Mouse (Mus musculus) midbrain, postnatal 0 days (tissue): Measurements from ENCODE around the gene Dop1a. TPM values are rescaled to one million over a fixed set of nuclear protein-coding genes. Genes with fewer than 3 reads are reported as not detected.

Source experiments
- ATAC-seq: fragments of 200-750 bp; cut with Nextera tagmentation; 2 replicates; pipeline ENCODE4 v1.8.0; 2017; ENCODE audit warnings: moderate number of reproducible peaks, mild to moderate bottlenecking, moderate TSS enrichment, moderate library complexity; ENCODE audit not compliant: low FRiP score
- DNase-seq: peaks from one replicate; pipeline ENCODE4 v3.0.0-alpha.2; 2015; ENCODE audit warnings: low spot score
- H3K27ac ChIP-seq: fragments of 300-500 bp; sonication (generic); 2 replicates; pipeline ENCODE4 v1.5.1; 2014; ENCODE audit warnings: low read depth, mild to moderate bottlenecking, low read length, mixed read lengths
- H3K27me3 ChIP-seq: fragments of 300-500 bp; sonication (generic); 2 replicates; pipeline ENCODE4 v1.6.1; 2014; ENCODE audit warnings: low read length, control low read depth, mixed read lengths; ENCODE audit not compliant: insufficient read depth
- H3K36me3 ChIP-seq: fragments of 300-500 bp; sonication (generic); 2 replicates; pipeline ENCODE4 v1.6.1; 2014; ENCODE audit warnings: low read length, control low read depth, mixed read lengths; ENCODE audit not compliant: insufficient read depth
- H3K4me1 ChIP-seq: fragments of 300-500 bp; sonication (generic); 2 replicates; pipeline ENCODE4 v1.6.1; 2014; ENCODE audit warnings: mild to moderate bottlenecking, control low read depth, antibody characterized with exemption, low read length, mixed read lengths; ENCODE audit not compliant: insufficient read depth
- H3K4me2 ChIP-seq: fragments of 300-500 bp; sonication (generic); 2 replicates; pipeline ENCODE4 v1.6.1; 2014; ENCODE audit warnings: low read depth, mild to moderate bottlenecking, low read length, mixed read lengths; ENCODE audit not compliant: poor library complexity, severe bottlenecking
- H3K4me3 ChIP-seq: fragments of 300-500 bp; sonication (generic); 2 replicates; pipeline ENCODE4 v1.5.1; 2014; ENCODE audit warnings: low read depth, mild to moderate bottlenecking, low read length, moderate library complexity
- H3K9ac ChIP-seq: fragments of 300-500 bp; sonication (generic); replicated peaks from 2 replicates; pipeline ENCODE4 v1.6.1; 2014; ENCODE audit warnings: mild to moderate bottlenecking, low read length, moderate library complexity, mixed read lengths; ENCODE audit not compliant: poor library complexity, severe bottlenecking
- H3K9me3 ChIP-seq: fragments of 300-500 bp; sonication (generic); 2 replicates; pipeline ENCODE4 v1.6.1; 2016; ENCODE audit warnings: low read length, control low read depth
- CTCF ChIP-seq: IDR thresholded peaks from 2 replicates; pipeline ENCODE4 v1.5.1; 2016; ENCODE audit warnings: antibody characterized with exemption, mild to moderate bottlenecking
- WGBS: fragments of 180-500 bp; shearing (Covaris S2); extraction: QIAGEN DNeasy Blood & Tissue Kit; methylation state at CpG from one replicate; pipeline ENCODE4 v1.1.7; 2014; 5-methylcytosine and 5-hydroxymethylcytosine counted together
- polyA plus RNA-seq: library from polyadenylated mRNA; unstranded; fragments of >200 nt; fragmentation: Nextera tagmentation; extraction: Ambion mirVana; gene quantifications from 2 replicates; pipeline ENCODE4 v1.2.1, GENCODE M21; 2015
- total RNA-seq: library from RNA; depleted of rRNA; stranded (reverse); fragments of >200 nt; gene quantifications from 2 replicates; pipeline ENCODE4 v1.2.3, GENCODE M21; 2014

Gene Dop1a
- total and polyA plus RNA-seq, 2 experiments from 2014 or later, result 25.8 to 57.0 TPM

DNA sequence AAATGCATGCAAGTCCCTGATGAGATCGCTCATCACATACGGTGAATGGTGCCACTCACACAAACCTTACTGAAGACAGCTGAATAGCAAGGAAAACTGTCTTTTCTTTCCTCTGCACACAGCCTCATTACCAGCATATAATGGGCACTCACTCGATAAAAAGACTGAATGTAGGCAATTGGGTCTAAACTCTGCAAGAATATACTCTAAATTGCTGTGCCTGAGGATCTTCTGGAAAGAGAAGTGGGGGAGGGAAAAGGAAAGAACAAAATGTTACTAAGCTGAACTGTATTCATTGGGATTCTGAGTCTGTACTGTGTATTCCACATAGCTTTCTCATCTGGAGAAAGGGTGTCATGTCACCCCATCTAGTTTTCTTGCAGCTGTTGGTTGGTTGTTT lies 76.5 kb downstream of the Dop1a start:
- Histone ChIP-seq H3K4me2 (no peak overlapping the region), H3K27me3 (no peaks in the 10 kb centered on the region), H3K36me3 (peaks cover 37% of the 10 kb centered on the region), H3K27ac (no peak overlapping the region), H3K9ac (no peak overlapping the region), H3K4me3 (no peak overlapping the region), H3K4me1 (no peaks in the 10 kb centered on the region), H3K9me3 (no peaks in the 10 kb centered on the region)
- TF ChIP-seq CTCF, result no peak
- 84% methylated on average over 3 of the region's 3 CpGs for WGBS
- ATAC-seq (no peak), DNase-seq (peak; percentile 3)

DNA sequence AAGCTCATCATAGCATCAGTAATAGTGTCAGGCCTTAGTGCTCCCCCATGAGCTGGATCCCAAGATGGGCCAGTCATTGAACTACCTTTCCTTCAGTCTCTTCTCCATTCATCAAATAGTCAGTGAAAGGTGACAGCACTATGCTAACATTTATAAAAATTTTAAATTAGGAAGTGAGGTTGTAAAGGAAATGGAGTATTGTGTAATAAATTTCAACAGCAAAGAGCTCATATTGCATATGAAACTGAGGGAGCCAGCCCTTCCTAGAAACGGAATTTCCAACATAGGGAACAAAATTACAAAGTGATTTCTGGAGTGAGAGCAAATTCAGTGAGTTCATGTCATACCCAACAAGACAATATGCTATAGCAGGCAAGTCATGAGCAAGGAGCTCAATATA lies 77.6 kb downstream of the Dop1a start:
- no peak for DNase-seq

DNA sequence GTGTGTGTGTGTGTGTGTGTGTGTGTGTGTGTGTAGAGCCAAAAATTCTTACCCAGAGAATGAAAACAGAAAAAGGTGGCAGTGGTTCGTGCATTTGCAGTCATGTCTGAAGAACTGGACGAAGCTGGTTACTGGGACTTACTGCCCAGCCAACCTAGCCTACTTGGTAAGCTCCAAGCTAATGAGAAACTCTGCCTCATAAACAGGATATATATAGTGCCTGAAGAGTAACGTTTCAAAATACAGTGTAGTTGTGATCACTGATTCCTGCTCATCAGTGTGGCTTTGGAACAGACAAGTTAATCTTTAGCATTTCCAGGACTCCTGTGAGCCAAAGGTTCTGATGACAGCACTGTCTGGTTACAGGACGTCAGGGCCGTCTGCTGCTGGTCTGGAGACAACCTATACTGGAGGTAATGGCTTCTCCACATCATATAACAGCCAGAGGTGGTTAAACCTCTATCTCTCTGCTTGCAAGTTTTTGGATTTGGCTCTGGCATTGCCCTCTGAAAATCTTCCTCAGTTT lies 82.7 kb downstream of the Dop1a start:
- Histone ChIP-seq H3K36me3 (peaks cover 52% of the 10 kb centered on the region), H3K4me3 (no peak overlapping the region), H3K9ac (no peak overlapping the region), H3K9me3 (no peaks in the 10 kb centered on the region), H3K27ac (no peak overlapping the region), H3K4me1 (no peaks in the 10 kb centered on the region), H3K27me3 (no peaks in the 10 kb centered on the region), H3K4me2 (no peak overlapping the region)
- DNase-seq, result no peak
- WGBS, result 95% methylated on average over 5 of the region's 5 CpGs
- no peak for ATAC-seq
- TF ChIP-seq CTCF, result no peak

More for the DNA sequence above, 77.6 kb downstream of the Dop1a start:
- H3K9me3 ChIP-seq, result no peaks in the 10 kb centered on the region
- no peak overlapping the region for H3K4me3 ChIP-seq
- whole genome bisulfite sequencing, result 66% methylated on average over 1 of the region's 1 CpGs
- no peak for ATAC-seq
- no peaks in the 10 kb centered on the region for H3K4me1 ChIP-seq
- no peak overlapping the region for H3K27ac ChIP-seq
- H3K27me3 ChIP-seq, result no peaks in the 10 kb centered on the region
- H3K36me3 ChIP-seq, result peaks cover 46% of the 10 kb centered on the region
- H3K9ac ChIP-seq, result no peak overlapping the region
- no peak for TF ChIP-seq CTCF
- H3K4me2 ChIP-seq, result no peak overlapping the region

DNA sequence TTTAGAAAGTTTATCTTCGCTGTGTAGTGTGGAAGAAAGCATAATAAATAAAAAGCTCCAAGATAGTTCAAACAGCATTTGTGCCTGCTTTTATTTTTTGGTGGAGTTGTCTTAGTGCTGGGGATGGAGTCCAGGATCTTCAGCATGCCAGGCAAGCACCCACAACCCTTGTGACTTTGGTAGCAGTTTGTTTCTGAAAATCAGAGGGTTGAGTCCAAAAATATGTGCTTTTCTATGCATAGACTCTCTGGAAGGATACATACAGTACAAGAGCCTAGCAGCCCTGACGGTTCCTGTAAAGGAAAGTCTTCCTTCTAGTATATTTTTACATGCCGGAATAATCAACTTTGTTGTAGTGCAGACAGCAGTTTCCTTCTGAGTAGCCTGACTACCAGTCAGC lies 83.8 kb downstream of the Dop1a start:
- TF ChIP-seq CTCF, result no peak
- no peak overlapping the region for H3K4me3 ChIP-seq
- H3K27ac ChIP-seq, result no peak overlapping the region
- ATAC-seq (no peak), DNase-seq (no peak)
- no peaks in the 10 kb centered on the region for H3K9me3 ChIP-seq
- H3K9ac ChIP-seq, result no peak overlapping the region
- 90% methylated on average over 3 of the region's 3 CpGs for WGBS
- H3K4me1 ChIP-seq, result no peaks in the 10 kb centered on the region
- no peak overlapping the region for H3K4me2 ChIP-seq
- no peaks in the 10 kb centered on the region for H3K27me3 ChIP-seq
- H3K36me3 ChIP-seq, result peaks cover 48% of the 10 kb centered on the region

- no peaks in the 10 kb centered on the region for H3K27me3 ChIP-seq
- H3K9ac ChIP-seq, result no peak overlapping the region
- H3K36me3 ChIP-seq, result peaks cover 51% of the 10 kb centered on the region
- H3K27ac ChIP-seq, result no peak overlapping the region
- H3K9me3 ChIP-seq, result no peaks in the 10 kb centered on the region
- no peaks in the 10 kb centered on the region for H3K4me1 ChIP-seq
- no peak for ATAC-seq
- no peak overlapping the region for H3K4me3 ChIP-seq
- H3K4me2 ChIP-seq, result no peak overlapping the region
- DNase-seq, result no peak
- WGBS, result 88% methylated on average over 9 of the region's 9 CpGs
- TF ChIP-seq CTCF, result no peak
These were observed 86.9 kb downstream of the Dop1a start for GRCm38 (mm10) chr9:86553886-86554285.

DNA sequence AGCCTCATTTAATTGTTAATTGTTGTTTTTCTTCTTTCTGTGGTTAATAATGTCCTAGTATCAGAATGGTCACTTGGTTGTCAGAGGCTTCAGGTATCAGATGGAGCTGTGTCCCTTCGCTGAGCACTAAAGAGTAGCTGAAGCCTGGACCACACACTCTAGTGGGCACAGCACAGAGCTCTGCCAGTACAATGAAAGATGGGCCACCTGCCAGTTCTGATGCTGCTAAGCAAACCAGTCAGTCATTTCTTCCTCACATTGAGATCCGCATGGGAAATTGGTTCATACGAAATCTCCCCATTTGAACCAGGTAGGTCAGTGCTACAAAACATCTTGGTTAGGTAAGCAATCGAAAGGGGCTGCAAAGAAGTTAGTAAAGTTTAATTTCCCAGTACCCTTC lies 87.7 kb downstream of the Dop1a start:
- Histone ChIP-seq H3K4me2 (no peak overlapping the region), H3K9me3 (no peaks in the 10 kb centered on the region), H3K4me3 (no peak overlapping the region), H3K4me1 (no peaks in the 10 kb centered on the region), H3K27me3 (no peaks in the 10 kb centered on the region), H3K9ac (no peak overlapping the region), H3K36me3 (peaks cover 51% of the 10 kb centered on the region), H3K27ac (no peak overlapping the region)
- no peak for TF ChIP-seq CTCF
- no peak for ATAC-seq
- WGBS, result 93% methylated on average over 4 of the region's 4 CpGs
- DNase-seq, result peak; percentile 11
